Mouse (Mus musculus): Measurements from ENCODE around the gene Tnr.

DNA sequence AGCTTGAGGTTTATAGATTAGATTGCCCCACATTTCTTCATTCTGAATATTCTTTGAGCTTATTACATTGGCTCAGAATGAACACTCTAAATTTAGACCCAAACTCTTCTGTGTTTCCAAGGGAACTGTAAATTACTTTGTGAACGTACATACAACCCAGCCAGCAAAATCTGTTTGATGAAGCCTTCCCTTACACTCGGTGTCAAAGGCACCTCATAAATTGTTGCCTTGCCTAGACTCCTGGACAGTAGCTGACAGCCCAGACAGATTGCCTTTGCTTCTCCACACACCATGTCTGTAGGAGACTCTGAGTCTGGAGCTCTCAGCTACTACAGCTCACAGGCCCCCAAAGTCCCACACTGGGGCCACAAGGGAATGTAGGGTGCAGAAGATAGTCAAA is 298.8 kb downstream of the Tnr start:
- TF ChIP-seq CTCF (IDR thresholded peaks at IDR 0.05): no peak
- TF ChIP-seq POLR2A (IDR thresholded peaks at IDR 0.05; ENCODE audit: insufficient read depth, low read depth, low read length): no peak
